ENCODE assay signal across 18 mouse cellular contexts in the genomic region with DNA sequence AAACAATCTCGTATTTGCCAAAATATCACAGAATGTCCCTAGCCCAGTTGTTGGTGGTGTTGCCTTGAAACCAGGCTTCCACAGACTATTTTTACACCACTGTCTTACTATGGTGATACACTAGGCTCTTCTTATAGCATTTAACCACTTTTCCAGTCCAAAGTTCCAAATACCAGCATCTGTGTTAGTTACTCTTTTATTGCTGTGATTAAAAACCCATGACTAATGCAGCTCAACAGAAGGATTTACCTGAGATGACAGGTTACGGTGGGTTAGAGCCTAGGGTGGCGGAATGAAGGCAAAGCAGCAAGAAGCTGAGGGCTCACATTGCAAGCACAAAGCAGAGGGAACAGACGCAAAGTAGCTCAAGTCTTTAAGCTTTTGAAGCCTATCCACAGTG.
"Had no signal": no experiment of that assay in that cellular context is flagged by ENCODE, and none has a peak within 500 bp of the region (broad histone marks: within the 10 kb centered on the region; RNA-seq: fewer than 3 reads in every experiment).

No protein-coding gene starts in this region.

- H3K27me3 ChIP-seq: limb, embryonic 12.5 days; limb, embryonic 15.5 days; midbrain, embryonic 15.5 days; neural tube, embryonic 13.5 days had no signal

- DNase-seq: left cerebral cortex, postnatal 4 days; liver, postnatal 0 days; lung, embryonic 14.5 days; right cerebral cortex, postnatal 25 days; thymus, adult 18-20 months; thymus, postnatal 4 days had no signal

- ATAC-seq: hindbrain, postnatal 0 days; inflammation-experienced regulatory T-cells, adult 6 months; liver, postnatal 0 days; lung, postnatal 0 days; midbrain, embryonic 15.5 days had no signal

- H3K9ac ChIP-seq: limb, embryonic 12.5 days; limb, embryonic 15.5 days; liver, embryonic 14.5 days; liver, postnatal 0 days; lung, embryonic 14.5 days; midbrain, embryonic 15.5 days; neural tube, embryonic 13.5 days had no signal

- H3K9me3 ChIP-seq: limb, embryonic 15.5 days; midbrain, embryonic 15.5 days; neural tube, embryonic 13.5 days had no signal

- H3K4me1 ChIP-seq: limb, embryonic 12.5 days; limb, embryonic 15.5 days; midbrain, embryonic 15.5 days; neural tube, embryonic 13.5 days had no signal

- H3K4me3 ChIP-seq: limb, embryonic 12.5 days; limb, embryonic 15.5 days; midbrain, embryonic 15.5 days; myocyte; neural tube, embryonic 13.5 days had no signal

- H3K4me2 ChIP-seq: limb, embryonic 12.5 days; limb, embryonic 15.5 days; liver, embryonic 11.5 days; lung, embryonic 14.5 days; midbrain, embryonic 11.5 days; midbrain, embryonic 15.5 days; neural tube, embryonic 13.5 days had no signal

- H3K27ac ChIP-seq: hindbrain, postnatal 0 days; limb, embryonic 12.5 days; limb, embryonic 15.5 days; liver, embryonic 14.5 days; macrophage; midbrain, embryonic 15.5 days; neural tube, embryonic 13.5 days had no signal

- H3K36me3 ChIP-seq: midbrain, embryonic 15.5 days had no signal
